Mouse (Mus musculus): Measurements from ENCODE around the gene Fam131b.

The Fam131b gene

GRCm38 (mm10) chr6:42324482-42325267, at the start of gene Fam131b:
TSS of gene Fam131b (minus strand) at chr6:42324643.
- DNase-seq (ENCODE audit: low spot score), result peak; percentile 6

- no peak for DNase-seq (ENCODE audit: low spot score)
Observed at GRCm38 (mm10) chr6:42373669-42374430, 49.4 kb upstream of the Fam131b start.

GRCm38 (mm10) chr6:42372816-42373547, 48.5 kb upstream of the Fam131b start, which contains the start of gene Epha1:
TSS of gene Epha1 (minus strand) at chr6:42373268.
- DNase-seq (ENCODE audit: low spot score), result no peak

- DNase-seq (ENCODE audit: low spot score), result no peak
Observed at GRCm38 (mm10) chr6:42372421-42372815, 48.0 kb upstream of the Fam131b start.

GRCm38 (mm10) chr6:42372001-42372400, 47.6 kb upstream of the Fam131b start:
- no peak for DNase-seq (ENCODE audit: low spot score)

GRCm38 (mm10) chr6:42370630-42371363, 46.4 kb upstream of the Fam131b start:
- DNase-seq (ENCODE audit: low spot score), result no peak

GRCm38 (mm10) chr6:42369870-42370269, 45.4 kb upstream of the Fam131b start:
- no peak for DNase-seq (ENCODE audit: low spot score)

- no peak for DNase-seq (ENCODE audit: low spot score)
Observed at GRCm38 (mm10) chr6:42365215-42365614, 40.8 kb upstream of the Fam131b start.

GRCm38 (mm10) chr6:42364607-42365006, 40.2 kb upstream of the Fam131b start:
- DNase-seq (ENCODE audit: low spot score), result no peak

GRCm38 (mm10) chr6:42364066-42364465, 39.6 kb upstream of the Fam131b start:
- no peak for DNase-seq (ENCODE audit: low spot score)

GRCm38 (mm10) chr6:42362974-42363373, 38.5 kb upstream of the Fam131b start:
- DNase-seq (ENCODE audit: low spot score), result no peak

GRCm38 (mm10) chr6:42362497-42362896, 38.1 kb upstream of the Fam131b start:
- no peak for DNase-seq (ENCODE audit: low spot score)

- peak; percentile 68 for DNase-seq (ENCODE audit: low spot score)
Observed at GRCm38 (mm10) chr6:42362074-42362473, 37.6 kb upstream of the Fam131b start.

GRCm38 (mm10) chr6:42361041-42361895, 36.8 kb upstream of the Fam131b start:
- no peak for DNase-seq (ENCODE audit: low spot score)

- no peak for DNase-seq (ENCODE audit: low spot score)
Observed at GRCm38 (mm10) chr6:42360231-42360840, 35.9 kb upstream of the Fam131b start.

GRCm38 (mm10) chr6:42359364-42360147, 35.1 kb upstream of the Fam131b start:
- no peak for DNase-seq (ENCODE audit: low spot score)

- DNase-seq (ENCODE audit: low spot score), result no peak
Observed at GRCm38 (mm10) chr6:42358901-42359300, 34.5 kb upstream of the Fam131b start.

- DNase-seq (ENCODE audit: low spot score), result no peak
Observed at GRCm38 (mm10) chr6:42357901-42358300, 33.5 kb upstream of the Fam131b start.

- DNase-seq (ENCODE audit: low spot score), result no peak
Observed at GRCm38 (mm10) chr6:42356913-42357312, 32.5 kb upstream of the Fam131b start.
